Mouse (Mus musculus) thymus, adult 2 months (tissue): ENCODE data around the gene Foxr2.

Source experiments
- CTCF ChIP-seq: fragments of 200-500 bp; IDR thresholded peaks from 2 replicates; pipeline ENCODE4 v1.5.1; 2012; ENCODE audit warnings: mild to moderate bottlenecking, control low read depth, low read length, moderate library complexity, borderline replicate concordance; ENCODE audit not compliant: control insufficient read depth, poor library complexity, insufficient read depth; ENCODE audit errors: extremely low read depth
- POLR2A ChIP-seq: fragments of 200-500 bp; IDR thresholded peaks from 2 replicates; pipeline ENCODE4 v1.6.1; 2012; ENCODE audit warnings: mild to moderate bottlenecking, low read length, control low read depth, moderate library complexity; ENCODE audit not compliant: control insufficient read depth, poor library complexity, insufficient read depth; ENCODE audit errors: extremely low read depth

GRCm38 (mm10) chrX:153174786-153175185 lies 56.2 kb downstream of the Foxr2 start:
- no peak for TF ChIP-seq CTCF
- no peak for TF ChIP-seq POLR2A
